Mouse (Mus musculus) megakaryocyte, adult 5-6 weeks (primary cell): ENCODE measurements around the gene Serpinb9. TPM values are rescaled to one million over a fixed set of nuclear protein-coding genes. Genes with fewer than 3 reads are reported as not detected.
A peak's percentile ranks its signal among the peaks of the same experiment; 100 is the strongest.
"Not testable (repeated sequence)": the region's sequence is repeated elsewhere in the genome, so short reads cannot be mapped to it uniquely, and the experiment has no call there.

ENCODE experiments used
- ATAC-seq: 2 replicates; pipeline ENCODE4 v1.8.0; 2016; ENCODE audit warnings: mild to moderate bottlenecking, inconsistent platforms; ENCODE audit not compliant: poor library complexity, severe bottlenecking
- total RNA-seq, 2 experiments: library from RNA; stranded (forward) in 1 of 2; stranded (reverse) in 1 of 2; fragments of 153-499, 151-499 nt in 1 of 2; fragments of 221-1000, 200-1000 nt in 1 of 2; gene quantifications; 2 replicates each; pipeline versions ENCODE4 v1.2.3 to v1.2.4; 2015 to 2017

Gene Serpinb9
- total RNA-seq, 2 experiments from 2014 or later, result 1.9 to 2.7 TPM

GRCm38 (mm10) chr13:33001341-33001740, 1.7 kb upstream of the Serpinb9 start:
- peak; percentile 6; the same call in 1 of the 2 replicates for ATAC-seq

GRCm38 (mm10) chr13:33003523-33004413, 718 bp downstream of the Serpinb9 start:
- peak; percentile 16 for ATAC-seq

- ATAC-seq, result peak; percentile 88
Measured at GRCm38 (mm10) chr13:33004414-33005105, 1.5 kb downstream of the Serpinb9 start.

GRCm38 (mm10) chr13:33005501-33006075, 2.5 kb downstream of the Serpinb9 start:
- ATAC-seq, result no peak

- ATAC-seq, result no peak
Measured at GRCm38 (mm10) chr13:33006555-33006954, 3.5 kb downstream of the Serpinb9 start.

GRCm38 (mm10) chr13:33012395-33012794, 9.3 kb downstream of the Serpinb9 start:
- ATAC-seq, result no peak

GRCm38 (mm10) chr13:33013271-33013670, 10.2 kb downstream of the Serpinb9 start:
- no peak for ATAC-seq

GRCm38 (mm10) chr13:33022371-33022770, 19.3 kb downstream of the Serpinb9 start:
- no peak for ATAC-seq

GRCm38 (mm10) chr13:33026427-33027057, 23.5 kb downstream of the Serpinb9 start:
- no peak for ATAC-seq

GRCm38 (mm10) chr13:33027244-33027643, 24.2 kb downstream of the Serpinb9 start, which contains the start of gene Serpinb9b:
TSS of gene Serpinb9b (plus strand) at chr13:33027416.
- ATAC-seq, result no peak

GRCm38 (mm10) chr13:33028146-33028545, 25.1 kb downstream of the Serpinb9 start:
- no peak for ATAC-seq

- ATAC-seq, result no peak
Measured at GRCm38 (mm10) chr13:33028550-33028949, 25.5 kb downstream of the Serpinb9 start.

- not testable (repeated sequence) for ATAC-seq
Measured at GRCm38 (mm10) chr13:33029478-33029877, 26.4 kb downstream of the Serpinb9 start.

- ATAC-seq, result no peak
Measured at GRCm38 (mm10) chr13:33030281-33030680, 27.2 kb downstream of the Serpinb9 start.

GRCm38 (mm10) chr13:33035506-33035905, 32.5 kb downstream of the Serpinb9 start:
- ATAC-seq, result no peak

GRCm38 (mm10) chr13:33043542-33043941, 40.5 kb downstream of the Serpinb9 start:
- ATAC-seq, result no peak

GRCm38 (mm10) chr13:33047234-33047633, 44.2 kb downstream of the Serpinb9 start:
- ATAC-seq, result no peak

- peak; percentile 64 for ATAC-seq
Measured at GRCm38 (mm10) chr13:33048187-33048586, 45.1 kb downstream of the Serpinb9 start.

- ATAC-seq, result no peak
Measured at GRCm38 (mm10) chr13:33051697-33052096, 48.6 kb downstream of the Serpinb9 start.

GRCm38 (mm10) chr13:33063048-33063447, 60.0 kb downstream of the Serpinb9 start:
- ATAC-seq, result no peak
